Mouse (Mus musculus) adrenal gland (tissue): ENCODE results near the gene Scd4.
"Not testable (repeated sequence)": the region's sequence is repeated elsewhere in the genome, so short reads cannot be mapped to it uniquely, and the experiment has no call there.

Experiments
- intact Hi-C: fragments of 180-260 bp; cut with DNase I; formaldehyde crosslinking; loops from one replicate; pipeline ENCODE4 v1.15.1; 2025

The Scd4 gene

DNA sequence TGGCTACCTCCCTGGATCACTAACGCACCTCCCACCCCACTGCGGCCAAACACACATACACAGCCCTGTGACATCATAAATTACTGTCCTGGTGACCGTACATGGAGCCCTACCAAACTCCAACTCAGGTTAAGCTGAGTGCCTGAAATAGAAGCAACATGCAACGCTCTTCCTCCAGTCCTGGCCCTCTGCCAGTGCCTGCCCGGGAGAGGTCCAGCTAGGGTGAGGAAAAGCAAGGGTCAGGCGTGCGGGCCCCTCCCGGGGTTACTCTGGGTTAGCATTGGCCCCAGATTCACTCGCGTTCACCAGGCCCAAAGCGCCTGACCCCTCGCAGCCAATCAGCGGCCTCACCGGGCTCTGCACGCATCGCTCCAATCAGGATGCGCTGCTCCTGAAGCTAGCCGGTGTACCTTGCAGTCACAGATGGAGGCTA, 18.5 kb upstream of the Scd4 start:
- intact Hi-C loops, result no loop called here

DNA sequence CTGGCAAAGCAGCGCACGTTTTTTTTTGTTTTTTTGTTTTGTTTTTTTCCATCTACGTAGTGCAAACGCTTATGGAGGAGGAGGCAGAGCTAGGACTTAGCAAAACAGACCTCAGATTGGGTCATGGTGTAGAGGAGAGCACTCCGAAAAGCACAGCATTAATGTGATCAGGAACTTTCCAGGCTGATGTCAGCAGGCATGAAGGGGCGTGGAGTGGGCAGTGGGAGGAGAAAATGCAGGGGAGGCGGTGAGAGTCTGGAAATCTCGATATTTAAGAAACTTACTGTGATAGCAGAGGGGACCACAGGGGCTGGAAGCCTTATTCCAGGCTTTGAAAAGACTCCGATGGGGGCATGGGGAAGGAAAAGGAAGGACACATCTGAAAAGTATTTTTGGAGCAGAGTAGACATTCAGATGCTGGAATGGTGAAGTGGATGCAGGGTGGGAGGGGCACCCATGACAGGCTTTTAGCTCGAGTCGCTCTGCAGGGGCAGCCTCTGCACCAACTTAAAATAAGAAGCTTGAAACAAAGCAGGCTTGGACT, 17.9 kb upstream of the Scd4 start:
- intact Hi-C loops, result no loop called here

- intact Hi-C loops, result no loop called here
Observed at GRCm38 (mm10) chr19:44316752-44317315, 16.1 kb upstream of the Scd4 start.

DNA sequence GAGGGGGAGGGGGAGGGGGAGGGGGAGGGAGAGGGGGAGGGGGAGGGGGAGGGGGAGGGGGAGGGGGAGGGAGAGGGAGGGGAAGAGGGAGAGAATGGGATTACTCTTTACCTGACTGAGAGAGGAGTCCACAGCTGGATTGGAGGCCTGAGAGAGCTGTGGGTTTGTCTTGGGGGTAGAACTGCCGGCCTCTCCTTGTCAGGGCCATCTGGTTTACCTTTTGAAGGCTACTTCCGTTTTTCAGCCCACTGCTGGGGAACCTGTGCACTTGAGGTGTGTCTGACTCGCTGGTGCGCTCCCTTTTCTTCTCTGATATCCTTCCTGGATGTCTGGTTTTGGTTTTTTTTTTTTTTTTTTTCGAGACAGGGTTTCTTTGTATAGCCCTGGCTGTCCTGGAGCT, 15.5 kb upstream of the Scd4 start:
- intact Hi-C loops, result no loop called here

GRCm38 (mm10) chr19:44318545-44318944, 14.3 kb upstream of the Scd4 start:
- intact Hi-C loops, result no loop called here

DNA sequence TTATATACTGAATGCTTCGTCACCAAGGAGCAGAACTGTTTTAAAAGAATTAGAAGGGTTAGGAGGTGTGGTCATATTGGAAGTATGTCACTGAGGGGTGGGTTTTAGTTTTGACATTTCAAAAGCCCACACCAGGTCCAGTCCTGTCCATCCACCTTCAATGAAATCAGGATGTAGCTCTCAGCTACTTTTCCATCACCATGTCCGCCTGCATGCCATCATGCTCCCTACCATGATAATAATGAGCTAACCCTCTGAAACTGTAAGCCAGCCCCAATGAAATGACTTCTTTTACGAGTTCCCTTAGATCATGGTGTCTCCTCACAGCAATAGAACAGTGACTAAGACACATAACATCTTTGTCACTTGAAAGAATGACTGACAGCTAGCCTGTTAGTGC, 12.6 kb upstream of the Scd4 start:
- intact Hi-C loops, result no loop called here

- intact Hi-C loops, result no loop called here
Observed at GRCm38 (mm10) chr19:44321201-44321600, 11.7 kb upstream of the Scd4 start.

- intact Hi-C loops, result no loop called here
Observed at GRCm38 (mm10) chr19:44321631-44322030, 11.3 kb upstream of the Scd4 start.

DNA sequence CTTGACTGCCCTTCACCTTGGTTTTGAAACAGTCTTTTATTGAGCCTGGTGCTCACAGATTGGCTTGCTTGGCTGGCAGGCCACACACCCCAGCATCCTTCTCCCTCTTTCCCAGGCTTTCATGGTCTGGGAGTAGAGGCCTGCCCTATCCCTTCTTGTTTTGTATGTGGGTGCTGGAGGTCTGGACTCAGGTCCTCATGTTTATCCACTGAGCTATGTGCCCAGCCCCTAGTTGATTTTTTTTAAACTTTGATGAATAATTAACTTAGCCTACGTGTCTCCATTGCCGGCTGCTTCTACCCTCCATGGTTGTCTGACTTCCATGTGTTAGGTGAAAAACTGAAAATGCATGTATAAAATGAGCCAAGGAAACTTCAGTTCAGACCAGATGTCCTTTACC, 3.3 kb upstream of the Scd4 start:
- intact Hi-C loops, result no loop called here

- intact Hi-C loops, result not testable (repeated sequence)
Observed at GRCm38 (mm10) chr19:44331128-44331527, 1.8 kb upstream of the Scd4 start.

DNA sequence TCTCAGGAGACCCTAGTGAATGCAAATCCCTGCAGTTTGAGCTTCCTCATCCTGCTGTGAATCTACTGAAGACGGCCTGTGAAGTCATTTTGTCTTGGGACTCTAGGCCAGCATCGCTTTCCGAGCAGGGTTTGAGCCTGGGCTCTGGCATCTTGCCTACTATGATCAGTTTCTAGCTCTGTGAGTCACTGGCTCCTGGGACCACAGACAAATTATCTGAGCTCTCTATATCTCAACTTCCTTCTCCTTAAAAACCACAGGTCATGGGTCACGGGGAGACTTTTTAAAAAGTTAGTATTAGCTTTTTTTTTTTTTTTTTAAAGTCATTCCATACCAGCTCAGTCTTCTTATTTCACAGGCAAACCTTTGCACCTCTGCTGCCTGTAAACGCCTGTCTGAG, 981 bp upstream of the Scd4 start:
- intact Hi-C loops, result no loop called here

DNA sequence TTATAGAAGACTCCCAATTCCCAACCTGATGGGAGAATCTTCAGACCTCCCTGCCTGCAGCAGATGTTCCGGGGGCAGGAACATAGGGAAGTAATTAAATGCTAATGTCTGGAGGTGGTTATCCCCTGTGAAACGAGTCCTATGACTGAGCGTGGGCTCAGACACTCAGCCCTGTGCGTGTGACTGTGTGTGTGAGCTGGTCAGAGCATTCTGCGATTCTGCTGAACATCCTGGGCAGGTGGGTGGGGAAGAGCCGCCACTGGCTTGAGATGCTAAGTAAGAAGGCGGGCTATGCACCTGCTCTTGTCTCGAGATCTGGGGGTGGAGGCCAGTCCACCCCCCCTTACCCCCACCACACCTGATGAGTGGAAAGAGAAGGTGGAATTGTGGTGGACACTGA, 566 bp upstream of the Scd4 start:
- intact Hi-C loops, result no loop called here

DNA sequence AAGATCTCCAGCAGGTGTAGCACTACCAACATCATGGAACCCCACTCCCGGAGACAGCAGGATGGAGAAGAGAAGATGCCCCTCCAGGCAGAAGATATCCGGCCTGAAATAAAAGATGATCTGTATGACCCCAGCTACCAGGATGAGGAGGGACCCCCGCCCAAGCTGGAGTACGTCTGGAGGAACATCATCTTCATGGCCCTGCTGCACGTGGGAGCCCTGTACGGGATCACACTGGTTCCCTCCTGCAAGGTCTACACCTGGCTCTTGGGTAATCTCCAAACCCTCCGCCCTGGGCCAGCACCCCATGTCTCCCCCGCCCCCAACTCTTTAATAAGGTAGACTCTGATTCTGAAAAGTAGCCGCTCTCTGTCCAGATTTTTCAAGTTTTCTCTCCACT, 1.1 kb downstream of the Scd4 start:
- intact Hi-C loops, result no loop called here

DNA sequence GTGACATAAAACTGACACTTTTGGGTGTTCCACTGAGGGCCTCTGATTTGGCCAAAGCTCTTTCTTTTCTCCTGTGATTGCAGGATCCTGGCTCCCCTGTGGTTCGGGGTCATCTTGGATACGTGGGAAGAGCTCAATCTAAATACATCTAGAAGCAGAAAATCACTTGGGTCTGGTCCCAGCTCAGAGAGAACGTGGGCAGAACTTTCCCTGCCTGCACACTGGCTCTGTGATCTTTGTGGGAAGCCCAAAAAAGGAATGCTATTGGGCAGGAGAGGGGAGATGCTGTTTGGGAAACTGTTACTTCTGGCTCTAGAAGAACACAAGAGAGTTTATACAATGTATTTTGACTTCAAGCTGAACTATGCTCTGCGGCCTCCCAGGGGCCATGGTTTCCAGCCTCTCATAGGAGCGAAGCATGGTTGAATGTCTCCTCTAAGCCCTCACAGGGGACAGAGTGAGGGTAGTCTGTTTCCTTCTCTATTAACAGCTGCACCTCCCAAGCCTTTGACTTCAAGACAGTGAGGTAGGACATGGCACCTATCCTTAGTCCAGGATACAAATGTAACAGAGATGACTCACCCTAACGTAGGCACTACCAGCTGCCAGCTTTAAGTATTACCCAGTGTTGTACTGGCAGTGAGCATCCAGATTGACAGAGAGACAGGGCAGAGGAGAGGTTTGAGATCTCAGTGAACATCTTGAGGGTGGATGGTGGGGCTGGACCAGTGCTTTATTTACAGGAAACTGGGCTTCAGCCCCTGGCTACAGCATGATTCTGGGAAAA, 3.2 kb downstream of the Scd4 start:
- intact Hi-C loops, result no loop called here

DNA sequence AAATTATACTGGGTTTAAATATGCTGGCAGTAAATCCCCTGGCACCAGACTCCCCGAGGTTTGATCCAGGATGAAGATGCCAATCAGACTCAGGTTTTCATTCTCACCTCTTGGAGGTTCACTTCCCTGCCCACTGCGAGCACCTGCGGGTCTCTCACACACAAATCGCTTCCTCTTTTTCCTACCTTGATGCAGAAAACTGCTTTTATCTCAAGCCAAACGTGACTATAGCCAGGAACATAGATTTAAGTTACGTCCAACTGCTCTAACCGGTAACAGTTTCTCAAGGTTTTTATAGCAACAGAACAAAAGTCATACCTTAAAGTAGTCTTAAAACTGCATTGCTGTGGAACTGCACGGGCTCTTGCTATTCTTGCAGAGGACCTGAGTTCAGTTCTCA, 16.8 kb downstream of the Scd4 start:
- intact Hi-C loops, result no loop called here

DNA sequence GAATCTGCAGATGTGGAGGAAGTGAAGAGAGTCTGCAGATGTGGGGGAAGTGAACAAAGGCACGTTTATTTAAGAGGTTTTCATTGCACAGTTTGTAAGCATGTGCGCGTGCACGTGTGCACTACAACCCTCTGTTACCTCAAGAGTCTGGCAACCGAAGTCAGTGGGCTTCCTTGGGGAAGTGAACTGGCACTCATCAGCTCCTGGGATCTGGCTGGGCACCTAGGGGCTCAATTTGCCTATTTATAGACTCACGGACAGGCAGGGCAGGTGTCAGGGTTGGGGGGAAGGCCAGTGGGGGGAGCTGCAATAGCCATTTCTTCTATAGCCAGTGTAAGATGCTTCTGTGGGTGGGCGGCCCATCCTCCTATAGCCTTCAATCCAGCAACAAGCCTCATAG, 18.9 kb downstream of the Scd4 start:
- intact Hi-C loops, result no loop called here

DNA sequence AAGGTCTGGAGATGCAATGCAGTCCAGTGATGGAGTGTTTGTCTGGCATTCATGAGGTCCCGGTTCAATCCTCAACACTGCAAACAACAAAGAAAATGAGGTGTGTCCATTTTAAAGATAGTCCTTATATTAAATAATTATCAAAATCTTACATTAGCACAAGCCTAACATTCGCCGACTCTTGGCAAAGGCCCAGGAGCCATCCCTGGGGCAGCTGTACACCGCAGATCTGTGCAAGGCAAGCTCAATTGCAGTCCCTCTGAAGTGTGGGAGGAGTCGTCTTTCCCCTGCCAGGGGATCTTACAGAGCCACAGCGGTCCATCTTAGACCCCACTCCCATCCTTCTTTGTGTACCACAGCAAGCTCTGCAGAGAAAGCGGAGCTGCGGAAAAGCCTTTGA, 25.8 kb downstream of the Scd4 start:
- intact Hi-C loops, result no loop called here

GRCm38 (mm10) chr19:44363529-44363928, 30.6 kb downstream of the Scd4 start:
- intact Hi-C loops, result loop anchor here (2.0 to 5.0 kb wide), 3 partner anchors 61 to 169 kb away; no protein-coding TSS in a partner anchor

GRCm38 (mm10) chr19:44364029-44364428, 31.1 kb downstream of the Scd4 start:
- intact Hi-C loops, result loop anchor here (5.0 kb wide), 2 partner anchors 62 to 117 kb away; no protein-coding TSS in a partner anchor

DNA sequence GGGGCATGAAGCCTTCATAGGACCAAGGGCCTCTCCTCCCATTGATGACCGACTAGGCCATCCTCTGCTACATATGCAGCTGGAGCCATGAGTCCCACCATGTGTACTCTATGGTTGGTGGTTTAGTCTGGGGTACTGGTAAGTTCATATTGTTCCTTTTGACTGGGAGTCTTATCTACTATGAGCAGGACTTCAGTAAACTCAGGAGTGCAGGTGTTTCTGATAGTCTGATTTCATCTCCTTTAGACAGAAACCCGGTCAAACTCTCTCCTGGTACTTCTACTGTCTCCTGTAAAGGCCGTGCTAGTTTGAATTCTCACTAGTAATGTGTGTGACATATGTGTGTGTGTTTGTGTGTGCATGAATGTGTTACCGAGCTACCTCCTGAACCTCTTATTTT, 32.8 kb downstream of the Scd4 start:
- intact Hi-C loops, result no loop called here

DNA sequence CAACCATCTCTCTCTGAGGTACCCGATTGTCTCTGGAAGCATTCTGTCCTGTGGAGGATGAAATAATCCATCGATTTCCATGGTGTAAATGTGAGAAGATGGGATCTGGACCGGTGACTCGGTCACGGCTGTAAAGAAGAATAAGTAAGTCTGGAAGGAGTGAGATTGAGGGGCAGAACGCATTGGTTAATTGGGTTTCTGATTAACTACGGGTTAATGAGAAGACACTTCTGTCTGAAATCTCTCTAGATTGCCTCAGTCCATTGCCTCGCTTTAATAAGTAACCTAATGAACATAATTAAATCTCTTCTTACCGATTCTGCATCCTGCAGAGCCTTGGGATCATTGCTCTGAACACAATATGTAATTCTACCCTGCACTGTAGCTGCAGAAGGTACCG, 34.2 kb downstream of the Scd4 start:
- intact Hi-C loops, result not testable (repeated sequence)

DNA sequence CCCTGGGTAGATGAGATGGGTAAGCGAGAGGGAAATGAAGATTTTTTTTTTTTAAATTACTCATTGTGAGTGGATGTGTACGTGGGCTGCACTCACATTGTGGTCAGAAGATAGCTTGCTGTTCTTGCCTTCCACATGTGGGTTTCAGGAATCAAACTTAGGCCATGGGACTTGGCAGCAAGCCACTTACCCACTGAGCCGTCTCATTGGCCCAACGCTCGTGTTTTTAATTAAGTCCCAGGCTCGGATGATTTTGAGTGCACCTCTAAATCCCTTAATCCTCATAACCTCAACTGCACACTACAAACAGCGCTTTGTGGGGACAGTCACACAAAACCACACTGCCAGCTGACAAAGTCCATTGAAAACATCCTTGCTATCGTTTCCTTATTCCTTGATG, 36.5 kb downstream of the Scd4 start:
- intact Hi-C loops, result no loop called here

DNA sequence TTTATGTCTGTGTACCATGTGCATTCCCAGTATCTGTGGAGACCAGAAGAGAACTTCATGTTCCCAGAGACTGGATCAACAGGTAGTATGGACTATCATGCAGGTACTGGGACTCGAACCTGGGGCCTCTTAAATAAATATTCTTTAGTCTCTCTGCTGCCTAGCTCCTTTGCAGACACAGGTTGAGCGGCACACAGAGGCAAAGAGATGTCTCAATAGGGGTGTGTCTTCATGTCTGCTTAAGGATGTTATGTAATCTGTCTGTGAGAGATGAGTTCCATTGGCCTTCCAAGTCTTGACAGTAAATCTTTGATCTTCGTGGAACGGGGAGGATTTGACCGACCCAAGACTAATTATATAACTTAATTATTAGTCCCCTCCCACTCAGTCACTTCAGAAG, 37.3 kb downstream of the Scd4 start:
- intact Hi-C loops, result loop anchor here (5.0 to 10.0 kb wide), 2 partner anchors 102 to 175 kb away; partner anchors contain the start of gene Sec31b
